ENCODE assay signal across 10 mouse cellular contexts in genomic region chr4:140247006-140248003, GRCm38 (mm10). TPM values are rescaled to one million over a fixed set of nuclear protein-coding genes. Genes with fewer than 3 reads are reported as not detected.
A peak's percentile ranks its signal among the peaks of the same experiment; 100 is the strongest.
DNase-seq lines count a peak whose midpoint lies in the region; ATAC-seq and TF ChIP-seq lines count a peak whose summit lies in the region.
"Had no signal": no experiment of that assay in that cellular context is flagged by ENCODE, and none has a peak within 500 bp of the region (broad histone marks: within the 10 kb centered on the region; RNA-seq: fewer than 3 reads in every experiment).

No protein-coding gene starts in this region.

- 6% methylated on average over 28 of the region's 28 CpGs for WGBS in forebrain, embryonic 10.5 days
- WGBS in hindbrain, embryonic 14.5 days: 8% methylated on average over 28 of the region's 28 CpGs
- WGBS in neural tube, embryonic 13.5 days: 6% methylated on average over 28 of the region's 28 CpGs

- no peak for DNase-seq in layer of hippocampus, adult 2 months (ENCODE audit: low spot score in 2 of 2)
- no peak for DNase-seq in layer of hippocampus, postnatal 36 days
- DNase-seq in forebrain, embryonic 10.5 days (ENCODE audit: extremely low spot score, low spot score): peak; percentile 22
- DNase-seq in hindbrain, embryonic 14.5 days (ENCODE audit: low spot score): no peak
- DNase-seq in urinary bladder, postnatal 4 days (ENCODE audit: low spot score in 2 of 2): no peak
- no peak for DNase-seq in retina, postnatal 1 day
- DNase-seq: thymus, postnatal 14 days had no signal

- H3K4me3 ChIP-seq in layer of hippocampus, adult 2 months: peak overlapping the region; percentile 70
- H3K4me3 ChIP-seq in forebrain, embryonic 10.5 days: peak overlapping the region; percentile 66
- H3K4me3 ChIP-seq in hindbrain, embryonic 14.5 days (replicated peaks; ENCODE audit: low read length): peak overlapping the region; percentile 74
- peak overlapping the region; percentile 70 for H3K4me3 ChIP-seq in neural tube, embryonic 13.5 days

- H3K4me1 ChIP-seq in forebrain, embryonic 10.5 days: peaks cover 70% of the 10 kb centered on the region
- H3K4me1 ChIP-seq in hindbrain, embryonic 14.5 days (replicated peaks; ENCODE audit: control insufficient read depth, insufficient read depth, low read length): peaks cover 29% of the 10 kb centered on the region
- peaks cover 57% of the 10 kb centered on the region for H3K4me1 ChIP-seq in neural tube, embryonic 13.5 days (replicated peaks)

- no peak for TF ChIP-seq CTCF in layer of hippocampus, adult 2 months (conservative IDR thresholded peaks at IDR 0.05)

- H3K9me3 ChIP-seq in forebrain, embryonic 10.5 days: no peaks in the 10 kb centered on the region
- H3K9me3 ChIP-seq in hindbrain, embryonic 14.5 days (ENCODE audit: control insufficient read depth, low read length): no peaks in the 10 kb centered on the region
- H3K9me3 ChIP-seq in neural tube, embryonic 13.5 days: no peaks in the 10 kb centered on the region
- H3K9me3 ChIP-seq: lung, embryonic 15.5 days had no signal

- 0 out of 2 replicates have a peak, but pooled peaks have one; percentile 1 for ATAC-seq in hindbrain, embryonic 14.5 days (ENCODE audit: low FRiP score)
- peak; percentile 9 for ATAC-seq in neural tube, embryonic 13.5 days (ENCODE audit: low read depth)

- peaks cover 93% of the 10 kb centered on the region for H3K27me3 ChIP-seq in forebrain, embryonic 10.5 days (ENCODE audit: poor library complexity, severe bottlenecking)
- peaks cover 63% of the 10 kb centered on the region for H3K27me3 ChIP-seq in hindbrain, embryonic 14.5 days (ENCODE audit: control insufficient read depth, insufficient read depth, low read length)
- H3K27me3 ChIP-seq in neural tube, embryonic 13.5 days: peaks cover 85% of the 10 kb centered on the region

- no peaks in the 10 kb centered on the region for H3K36me3 ChIP-seq in forebrain, embryonic 10.5 days (replicated peaks)
- H3K36me3 ChIP-seq in hindbrain, embryonic 14.5 days (replicated peaks; ENCODE audit: control insufficient read depth, insufficient read depth): no peaks in the 10 kb centered on the region
- H3K36me3 ChIP-seq in neural tube, embryonic 13.5 days: no peaks in the 10 kb centered on the region
- H3K36me3 ChIP-seq: lung, embryonic 15.5 days had no signal

- H3K9ac ChIP-seq in hindbrain, embryonic 14.5 days: peak overlapping the region; percentile 73
- peak overlapping the region; percentile 89 for H3K9ac ChIP-seq in neural tube, embryonic 13.5 days
- H3K9ac ChIP-seq: lung, embryonic 15.5 days had no signal

- H3K4me2 ChIP-seq in hindbrain, embryonic 14.5 days (replicated peaks): peak overlapping the region; percentile 94
- peak overlapping the region; percentile 83 for H3K4me2 ChIP-seq in neural tube, embryonic 13.5 days

- no peak overlapping the region for H3K27ac ChIP-seq in layer of hippocampus, adult 2 months
- H3K27ac ChIP-seq in forebrain, embryonic 10.5 days: no peak overlapping the region
- no peak overlapping the region for H3K27ac ChIP-seq in hindbrain, embryonic 14.5 days
- 0 out of 2 replicates have a peak overlapping the region, but pooled peaks have one; percentile 46 for H3K27ac ChIP-seq in neural tube, embryonic 13.5 days (replicated peaks)
- H3K27ac ChIP-seq: lung, embryonic 15.5 days had no signal

RNA-seq across cellular contexts. Expression of gene Igsf21, which starts 0.7 kb away (rescaled TPM):
- total RNA-seq in layer of hippocampus, adult 2 months (2021): 10 to 100 TPM; 39.1 to 41.4 TPM
- total RNA-seq in layer of hippocampus, postnatal 36 days (2021): 10 to 100 TPM; 35.3 to 38.7 TPM
- 3.8 and 4.6 TPM in 2 replicates for polyA plus RNA-seq in forebrain, embryonic 10.5 days (2016; fragmentation: Nextera tagmentation; extraction: Ambion mirVana)
- polyA plus RNA-seq in hindbrain, embryonic 14.5 days (2014; fragmentation: Nextera tagmentation; extraction: Ambion mirVana): 64.4 and 75.1 TPM in 2 replicates
- 53.1 and 55.7 TPM in 2 replicates for polyA plus RNA-seq in neural tube, embryonic 13.5 days (2015; fragmentation: Nextera tagmentation; extraction: Ambion mirVana)
- total RNA-seq: gastrocnemius, adult 18-20 months had no signal
